Mouse (Mus musculus): ENCODE measurements around the gene Sertad1.

Sertad1 gene

GRCm38 (mm10) chr7:27538797-27539196 lies 52.1 kb downstream of the Sertad1 start:
- in situ Hi-C loops (cut with MboI, MseI) = no loop called here
